Mouse (Mus musculus) lung, adult 2 months (tissue): Measurements from ENCODE around the gene Cop1.

Experiments used
- CTCF ChIP-seq: fragments of 200-500 bp; IDR thresholded peaks from 2 replicates; pipeline ENCODE4 v1.5.1; 2011; ENCODE audit warnings: mild to moderate bottlenecking, low read length, control low read depth; ENCODE audit not compliant: insufficient read depth
- POLR2A ChIP-seq: fragments of 200-500 bp; IDR thresholded peaks from 2 replicates; pipeline ENCODE4 v1.6.1; 2011; ENCODE audit warnings: low read depth, mild to moderate bottlenecking, control low read depth, low read length, borderline replicate concordance; ENCODE audit errors: extremely low read depth

DNA sequence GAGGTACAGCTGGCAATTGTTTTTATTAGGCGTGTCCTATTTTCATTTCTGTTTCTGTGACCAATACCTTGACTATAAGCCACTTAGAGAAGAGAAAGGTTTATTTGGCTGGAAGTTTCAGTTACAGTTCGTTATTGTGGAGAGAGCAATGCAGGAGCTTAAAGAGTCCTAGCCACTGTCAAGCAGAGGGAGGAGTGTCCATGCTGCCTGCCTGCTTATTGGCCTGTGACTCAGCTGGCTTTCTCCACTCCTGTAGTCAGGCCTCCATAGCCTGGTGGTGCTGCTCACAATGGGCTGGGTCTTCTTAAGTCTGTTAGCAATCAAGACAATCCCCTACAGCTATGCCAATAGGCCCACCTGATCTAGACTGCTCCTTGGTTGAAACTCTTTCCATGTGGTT is 2.4 kb downstream of the Cop1 start:
- no peak for TF ChIP-seq POLR2A
- TF ChIP-seq CTCF: no peak
